ENCODE assay signal across 11 mouse cellular contexts in the genomic region with DNA sequence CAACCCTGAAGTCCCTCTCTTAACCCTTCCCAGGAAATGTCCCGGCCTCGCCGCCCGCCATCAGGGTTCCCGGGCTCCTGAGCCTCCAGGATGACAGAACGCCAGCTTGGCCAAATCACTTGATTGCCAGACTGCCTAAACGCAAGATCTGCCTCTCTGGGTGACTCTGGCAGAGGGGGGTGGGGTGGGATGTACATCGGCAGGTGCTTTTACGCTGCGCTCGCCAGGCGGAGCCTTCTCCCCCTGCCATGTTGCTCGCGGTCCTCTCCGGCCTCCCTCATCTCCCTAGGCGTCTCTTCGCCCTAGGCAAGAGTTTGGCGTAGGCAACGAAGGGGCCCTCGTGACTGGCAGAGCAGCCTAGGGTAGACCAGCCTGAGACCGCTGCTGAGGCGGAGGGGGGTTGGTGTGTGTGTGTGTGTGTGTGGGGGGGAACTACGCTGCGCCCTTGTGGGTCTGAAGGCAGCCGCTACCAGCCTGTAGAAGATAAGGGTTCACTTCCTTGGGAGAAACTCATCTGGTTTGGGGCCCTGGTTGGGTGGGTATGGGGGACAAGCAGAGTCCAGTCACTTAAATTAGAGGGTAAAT. TPM values are rescaled to one million over a fixed set of nuclear protein-coding genes. Genes with fewer than 3 reads are reported as not detected.
DNase-seq lines count a peak whose midpoint lies in the region; ATAC-seq and TF ChIP-seq lines count a peak whose summit lies in the region.
"Had no signal": no experiment of that assay in that cellular context is flagged by ENCODE, and none has a peak within 500 bp of the region (broad histone marks: within the 10 kb centered on the region; RNA-seq: fewer than 3 reads in every experiment).

No protein-coding gene starts in this region.

- no peak for DNase-seq in heart, embryonic 10.5 days (ENCODE audit: low spot score)
- DNase-seq in heart, postnatal 25 days (ENCODE audit: low spot score), result no peak
- no peak for DNase-seq in embryonic facial prominence, embryonic 14.5 days (ENCODE audit: low spot score)
- DNase-seq in left cerebral cortex, adult 2 months (ENCODE audit: extremely low spot score in 1 of 2, low spot score in 2 of 2), result peak in 1 of 2 experiments; percentile 31
- no peak for DNase-seq in adrenal gland, adult 8-10 months
- DNase-seq in urinary bladder, postnatal 10 days (ENCODE audit: low spot score), result no peak
- no peak for DNase-seq in liver
- DNase-seq: B cell, adult 2 months had no signal

- H3K9ac ChIP-seq in embryonic facial prominence, embryonic 14.5 days (ENCODE audit: low read depth, low read length), result no peak overlapping the region
- H3K9ac ChIP-seq in neural tube, embryonic 15.5 days (replicated peaks), result peak overlapping the region; percentile 79

- H3K36me3 ChIP-seq in heart, embryonic 10.5 days, result no peaks in the 10 kb centered on the region
- no peaks in the 10 kb centered on the region for H3K36me3 ChIP-seq in embryonic facial prominence, embryonic 14.5 days (ENCODE audit: control insufficient read depth, insufficient read depth, low read length)
- no peaks in the 10 kb centered on the region for H3K36me3 ChIP-seq in neural tube, embryonic 15.5 days

- WGBS in heart, embryonic 10.5 days, result 2% methylated on average over 25 of the region's 25 CpGs
- WGBS in embryonic facial prominence, embryonic 14.5 days, result 2% methylated on average over 25 of the region's 25 CpGs
- 2% methylated on average over 25 of the region's 25 CpGs for WGBS in neural tube, embryonic 15.5 days

- no peak for ATAC-seq in embryonic facial prominence, embryonic 14.5 days (ENCODE audit: low read depth)
- peak; percentile 28 for ATAC-seq in neural tube, embryonic 15.5 days (ENCODE audit: low FRiP score)

- H3K4me1 ChIP-seq in heart, embryonic 10.5 days, result peaks cover 19% of the 10 kb centered on the region
- no peaks in the 10 kb centered on the region; the same call in 1 of the 2 replicates for H3K4me1 ChIP-seq in embryonic facial prominence, embryonic 14.5 days (ENCODE audit: control insufficient read depth, insufficient read depth, low read length)
- H3K4me1 ChIP-seq in neural tube, embryonic 15.5 days, result peaks cover 43% of the 10 kb centered on the region

- no peak overlapping the region for H3K27ac ChIP-seq in heart, embryonic 10.5 days
- H3K27ac ChIP-seq in embryonic facial prominence, embryonic 14.5 days (replicated peaks; ENCODE audit: low read depth, low read length), result no peak overlapping the region
- H3K27ac ChIP-seq in left cerebral cortex, adult 2 months, result peak overlapping the region; percentile 68
- H3K27ac ChIP-seq in neural tube, embryonic 15.5 days (replicated peaks), result peak overlapping the region; percentile 90

- no peaks in the 10 kb centered on the region for H3K9me3 ChIP-seq in heart, embryonic 10.5 days
- H3K9me3 ChIP-seq in embryonic facial prominence, embryonic 14.5 days (ENCODE audit: control insufficient read depth, low read length), result no peaks in the 10 kb centered on the region
- no peaks in the 10 kb centered on the region for H3K9me3 ChIP-seq in neural tube, embryonic 15.5 days (replicated peaks)

- H3K4me3 ChIP-seq in heart, embryonic 10.5 days, result peak overlapping the region; percentile 40
- H3K4me3 ChIP-seq in embryonic facial prominence, embryonic 14.5 days (ENCODE audit: low read depth, low read length), result no peak overlapping the region
- peak overlapping the region; percentile 77 for H3K4me3 ChIP-seq in left cerebral cortex, adult 2 months
- peak overlapping the region; percentile 72 for H3K4me3 ChIP-seq in neural tube, embryonic 15.5 days (replicated peaks)

- peak overlapping the region; percentile 20; the same call in 1 of the 2 replicates for H3K4me2 ChIP-seq in embryonic facial prominence, embryonic 14.5 days (ENCODE audit: low read depth, low read length)
- H3K4me2 ChIP-seq in neural tube, embryonic 15.5 days, result peak overlapping the region; percentile 67

- TF ChIP-seq CTCF in left cerebral cortex, adult 2 months (IDR thresholded peaks at IDR 0.05), result no peak; the same call in 1 of the 2 replicates

- H3K27me3 ChIP-seq in heart, embryonic 10.5 days (ENCODE audit: insufficient read depth, poor library complexity, severe bottlenecking), result peaks cover 71% of the 10 kb centered on the region
- peaks cover 68% of the 10 kb centered on the region for H3K27me3 ChIP-seq in embryonic facial prominence, embryonic 14.5 days (replicated peaks; ENCODE audit: control insufficient read depth, insufficient read depth, low read length)
- peaks cover 6% of the 10 kb centered on the region; the same call in 1 of the 2 replicates for H3K27me3 ChIP-seq in neural tube, embryonic 15.5 days (replicated peaks)

- intact Hi-C loops in heart, postnatal 25 days (cut with DNase I), result no loop called here
- intact Hi-C loops in left cerebral cortex, adult 2 months (cut with DNase I), result loop anchor here (5.0 kb wide), 4 partner anchors 124 to 444 kb away; no protein-coding TSS in a partner anchor

RNA-seq across cellular contexts. Expression of a gene that starts 1.1 kb away (rescaled TPM):
- polyA plus RNA-seq in heart, embryonic 10.5 days (2016; fragmentation: Nextera tagmentation; extraction: Ambion mirVana), result 0.04 and 0.26 TPM in 2 replicates
- under 1 TPM; 0.03 to 0.06 TPM for total RNA-seq in heart, postnatal 25 days (2021)
- polyA plus RNA-seq in embryonic facial prominence, embryonic 14.5 days (2014; fragmentation: Nextera tagmentation; extraction: Ambion mirVana), result 0.24 and 0.45 TPM in 2 replicates
- total RNA-seq in left cerebral cortex, adult 2 months (2021), result 10 to 100 TPM; 61.9 to 63.0 TPM
- polyA plus RNA-seq in neural tube, embryonic 15.5 days (2015; fragmentation: Nextera tagmentation; extraction: Ambion mirVana), result 10.2 and 12.7 TPM in 2 replicates
- total RNA-seq in adrenal gland, adult 8-10 months (2022), result 1 to 10 TPM in 3 of 4 experiments, under 1 TPM in 1; 0.92 to 2.9 (median 1.5) TPM
- polyA plus RNA-seq: liver, embryonic 16.5 days had no signal

RNA-seq across cellular contexts. Expression of a gene that starts 15.8 kb away (rescaled TPM):
- polyA plus RNA-seq in heart, embryonic 10.5 days (2016; fragmentation: Nextera tagmentation; extraction: Ambion mirVana), result not detected in 2 replicates
- not detected for total RNA-seq in heart, postnatal 25 days (2021)
- 0.07 TPM in 1 of 2 replicates, not detected in the other for polyA plus RNA-seq in embryonic facial prominence, embryonic 14.5 days (2014; fragmentation: Nextera tagmentation; extraction: Ambion mirVana)
- total RNA-seq in left cerebral cortex, adult 2 months (2021), result 1 to 10 TPM; 1.1 to 1.6 TPM
- 1.4 and 2.0 TPM in 2 replicates for polyA plus RNA-seq in neural tube, embryonic 15.5 days (2015; fragmentation: Nextera tagmentation; extraction: Ambion mirVana)
- total RNA-seq in adrenal gland, adult 8-10 months (2022), result under 1 TPM in 1 of 4 experiments, not detected in 3; 0.10 TPM
- polyA plus RNA-seq: heart, embryonic 16.5 days; liver, embryonic 16.5 days had no signal

Comparison
In these comparisons a context has a peak if more than half of its experiments do, and no peak if none do; other contexts are left out.
1. H3K27ac ChIP-seq: peak in left cerebral cortex, adult 2 months (single experiment) and neural tube, embryonic 15.5 days (single experiment); none in heart, embryonic 10.5 days (single experiment) and embryonic facial prominence, embryonic 14.5 days (single experiment).
2. RNA of a gene that starts 1.1 kb away (total RNA-seq): 61.9 to 63.0 TPM in left cerebral cortex, adult 2 months; 0.92 to 2.9 TPM in adrenal gland, adult 8-10 months and 0.03 to 0.06 TPM in heart, postnatal 25 days; every median in the first group is over 10 times any median in the second.